Mouse (Mus musculus) lung, postnatal 0 days (tissue): ENCODE measurements around the gene Tab1.

ENCODE experiments used
- CTCF ChIP-seq: IDR thresholded peaks from 2 replicates; pipeline ENCODE4 v1.5.1; 2016; ENCODE audit warnings: antibody characterized with exemption, mild to moderate bottlenecking
- EP300 ChIP-seq: IDR thresholded peaks from 2 replicates; pipeline ENCODE4 v1.6.1; 2016; ENCODE audit warnings: antibody characterized with exemption, mild to moderate bottlenecking, control low read depth

DNA sequence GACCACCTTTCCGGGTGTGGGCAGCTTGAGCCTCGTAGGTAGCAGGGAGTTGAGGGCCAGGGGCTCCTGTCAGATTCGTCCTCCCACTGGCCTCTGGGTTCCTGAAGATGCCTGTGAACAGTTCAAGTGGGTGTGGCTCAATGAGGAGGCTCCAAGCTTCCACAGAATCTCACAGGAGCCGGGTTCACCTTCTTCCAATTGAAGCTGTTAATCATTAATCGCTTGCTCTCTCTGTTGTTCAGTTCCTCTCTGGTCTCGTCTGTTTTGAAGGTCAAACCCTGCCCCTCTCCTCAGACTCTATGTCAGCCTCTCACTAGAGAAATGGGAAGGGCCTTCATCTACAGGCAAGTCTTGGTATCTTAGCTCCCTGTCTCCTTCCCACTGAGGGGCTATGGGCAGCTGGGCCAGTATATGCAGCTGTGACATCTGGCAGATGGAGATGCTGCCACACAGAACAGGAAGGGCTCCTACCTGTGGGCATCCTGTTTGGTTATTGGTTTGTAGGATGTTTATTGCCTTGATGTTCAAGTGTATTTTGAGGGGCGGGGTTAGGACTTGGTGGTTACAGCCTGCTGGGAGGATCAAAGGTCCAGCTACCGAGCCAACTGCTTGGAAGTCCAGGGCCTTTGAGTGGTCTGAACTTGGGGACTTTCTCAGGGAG, 58.8 kb downstream of the Tab1 start:
- TF ChIP-seq CTCF (no peak), EP300 (no peak)
